Mouse (Mus musculus) forebrain, embryonic 13.5 days (tissue): ENCODE measurements around the gene Prkce. TPM values are rescaled to one million over a fixed set of nuclear protein-coding genes. Genes with fewer than 3 reads are reported as not detected.

Source experiments
- ATAC-seq: fragments of 200-750 bp; cut with Nextera tagmentation; 2 replicates; pipeline ENCODE4 v1.8.0; 2017
- H3K27ac ChIP-seq: fragments of 300-500 bp; sonication (generic); 2 replicates; pipeline ENCODE4 v1.5.1; 2015; ENCODE audit warnings: inconsistent platforms, mild to moderate bottlenecking, moderate library complexity
- H3K27me3 ChIP-seq: fragments of 300-500 bp; sonication (generic); 2 replicates; pipeline ENCODE4 v1.6.1; 2015; ENCODE audit warnings: mild to moderate bottlenecking, inconsistent platforms
- H3K36me3 ChIP-seq: fragments of 300-500 bp; sonication (generic); 2 replicates; pipeline ENCODE4 v1.6.1; 2015; ENCODE audit warnings: mild to moderate bottlenecking, inconsistent platforms; ENCODE audit not compliant: poor library complexity, severe bottlenecking
- H3K4me1 ChIP-seq: fragments of 300-500 bp; sonication (generic); 2 replicates; pipeline ENCODE4 v1.6.1; 2015; ENCODE audit warnings: inconsistent platforms
- H3K4me2 ChIP-seq: fragments of 300-500 bp; sonication (generic); 2 replicates; pipeline ENCODE4 v1.6.1; 2015; ENCODE audit warnings: inconsistent platforms, mild to moderate bottlenecking, moderate library complexity
- H3K4me3 ChIP-seq: fragments of 300-500 bp; sonication (generic); 2 replicates; pipeline ENCODE4 v1.5.1; 2015; ENCODE audit warnings: mild to moderate bottlenecking, inconsistent platforms
- H3K9ac ChIP-seq: fragments of 300-500 bp; sonication (generic); 2 replicates; pipeline ENCODE4 v1.6.1; 2015; ENCODE audit warnings: mild to moderate bottlenecking, inconsistent platforms
- H3K9me3 ChIP-seq: fragments of 300-500 bp; sonication (generic); replicated peaks from 2 replicates; pipeline ENCODE4 v1.6.1; 2016; ENCODE audit warnings: inconsistent platforms
- WGBS: fragments of 180-500 bp; shearing (Covaris S2); methylation state at CpG from one replicate; pipeline ENCODE4 v1.1.7; 2015; 5-methylcytosine and 5-hydroxymethylcytosine counted together
- polyA plus RNA-seq: library from polyadenylated mRNA; unstranded; fragments of >200 nt; fragmentation: Nextera tagmentation; extraction: Ambion mirVana; gene quantifications from 2 replicates; pipeline ENCODE4 v1.2.1, GENCODE M21; 2015

Prkce gene
- polyA plus RNA-seq, 1 experiment from 2014 or later = 10.9 TPM

DNA sequence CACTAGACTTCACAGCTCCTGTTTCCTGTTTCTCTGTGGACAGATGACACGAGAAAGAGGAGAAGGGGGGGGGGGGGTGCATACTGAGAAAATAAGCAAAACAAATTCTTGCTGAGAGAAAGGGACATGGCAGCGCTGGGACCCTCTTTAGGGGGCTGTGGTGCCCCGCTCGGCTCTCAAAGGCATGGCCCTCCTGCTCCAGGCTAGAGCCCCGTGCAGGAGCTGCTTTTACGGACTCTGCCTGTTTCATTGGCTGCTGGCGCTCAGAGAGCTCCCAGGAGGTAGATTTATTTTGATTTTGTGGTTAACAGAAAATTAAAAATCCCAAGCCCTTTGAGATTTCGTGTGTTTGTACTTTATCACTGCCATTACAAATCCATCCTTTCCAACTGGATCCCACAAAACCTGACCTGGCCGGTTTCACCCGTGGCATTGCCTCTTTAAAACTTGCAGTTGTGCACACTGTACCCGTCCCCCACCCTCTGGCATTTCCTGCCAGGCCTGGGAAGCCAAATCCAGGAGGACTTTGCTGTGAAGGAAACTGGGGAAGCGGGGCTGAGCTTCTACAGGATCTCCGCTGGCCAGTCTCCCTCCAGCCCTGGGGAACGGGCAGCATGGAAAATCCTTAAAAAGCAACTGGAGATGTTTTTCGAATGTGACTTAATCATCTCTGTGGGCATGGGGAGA lies 331.9 kb downstream of the Prkce start:
- no peak overlapping the region for H3K9ac ChIP-seq
- H3K4me1 ChIP-seq = no peaks in the 10 kb centered on the region
- no peak for ATAC-seq
- H3K4me3 ChIP-seq = no peak overlapping the region
- H3K27me3 ChIP-seq = no peaks in the 10 kb centered on the region
- 79% methylated on average over 15 of the region's 15 CpGs for WGBS
- no peak overlapping the region for H3K4me2 ChIP-seq
- H3K36me3 ChIP-seq = no peaks in the 10 kb centered on the region
- no peaks in the 10 kb centered on the region for H3K9me3 ChIP-seq
- no peak overlapping the region for H3K27ac ChIP-seq

DNA sequence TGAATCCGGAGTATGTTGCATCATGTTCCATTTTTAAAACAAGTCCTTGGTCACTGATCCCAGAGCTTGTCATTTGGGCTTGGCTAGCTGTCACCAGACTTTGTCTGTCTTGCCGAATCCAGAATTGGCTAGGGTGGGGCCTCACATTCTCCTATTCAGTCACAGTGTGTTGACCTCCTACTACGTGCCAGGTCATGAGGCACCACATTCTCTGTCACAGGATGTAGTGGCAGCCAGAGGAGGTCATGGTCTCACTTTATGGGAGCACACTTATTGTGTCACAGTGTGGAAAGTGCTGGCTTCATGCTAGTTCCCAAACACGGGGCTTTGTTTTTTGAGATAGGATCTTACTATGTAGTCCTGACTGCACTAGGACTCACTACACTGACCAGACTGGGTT lies 333.8 kb downstream of the Prkce start:
- WGBS = 91% methylated on average over 4 of the region's 4 CpGs
- H3K4me3 ChIP-seq = no peak overlapping the region
- no peak overlapping the region for H3K27ac ChIP-seq
- no peak overlapping the region for H3K4me2 ChIP-seq
- no peak overlapping the region for H3K9ac ChIP-seq
- H3K4me1 ChIP-seq = no peaks in the 10 kb centered on the region
- no peaks in the 10 kb centered on the region for H3K36me3 ChIP-seq
- H3K27me3 ChIP-seq = no peaks in the 10 kb centered on the region
- ATAC-seq = no peak
- H3K9me3 ChIP-seq = no peaks in the 10 kb centered on the region

DNA sequence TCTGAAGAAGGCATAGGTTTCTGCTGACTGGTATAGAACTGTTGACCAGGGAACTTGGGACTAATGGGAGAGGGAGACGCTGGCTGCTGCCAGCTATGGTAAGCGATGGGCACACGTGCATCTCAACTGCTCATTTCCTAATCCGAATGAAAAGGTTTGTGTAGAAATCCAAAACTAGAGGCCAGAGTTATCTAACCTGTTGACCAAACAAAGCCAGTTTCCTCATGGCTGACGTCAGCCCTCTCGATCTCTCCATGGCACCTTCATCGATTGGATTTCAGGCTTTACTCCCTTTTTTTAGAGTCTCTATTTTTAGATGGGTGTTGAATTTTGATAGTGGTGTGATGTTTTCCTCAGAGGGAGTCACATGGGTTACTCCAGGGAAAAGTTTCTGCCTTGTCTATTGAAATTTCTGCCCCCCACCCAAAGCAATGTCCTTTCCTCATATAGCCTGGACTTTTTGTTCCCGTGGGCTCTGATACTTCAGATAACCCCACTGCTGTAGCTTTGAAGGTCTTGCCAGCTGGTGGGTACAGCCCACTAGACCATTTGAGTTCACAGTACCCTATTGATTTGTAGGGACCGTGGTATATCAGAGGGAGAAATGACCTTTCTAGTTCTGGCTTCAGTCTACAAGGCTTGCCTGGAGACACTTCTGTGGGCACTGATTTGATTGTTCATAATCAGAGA lies 335.8 kb downstream of the Prkce start:
- 95% methylated on average over 9 of the region's 9 CpGs for WGBS
- ATAC-seq = no peak
- H3K27me3 ChIP-seq = no peaks in the 10 kb centered on the region

DNA sequence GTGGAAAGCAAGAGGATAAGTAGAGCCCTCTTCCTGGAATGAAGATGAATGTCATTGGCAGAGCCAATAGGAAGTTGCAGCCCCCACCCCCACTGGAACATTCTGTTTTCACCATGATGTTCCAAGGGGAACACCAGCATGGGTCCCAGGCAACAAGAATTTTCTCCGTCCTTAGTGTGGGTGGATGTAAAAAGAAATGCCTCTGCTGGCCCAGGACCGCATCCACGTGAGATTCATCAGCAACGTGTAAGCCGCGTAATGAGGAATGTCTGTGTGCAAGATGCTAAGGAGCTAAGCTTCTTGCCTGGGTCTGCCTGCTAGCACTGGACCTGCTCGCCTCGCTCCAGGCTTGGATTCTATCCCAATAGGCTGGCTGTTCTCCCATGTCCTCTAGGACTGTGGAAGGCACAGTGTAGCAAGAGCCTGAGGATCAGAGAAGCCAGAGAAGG lies 337.6 kb downstream of the Prkce start, which contains the start of gene Gm10309:
Gene Gm10309 (minus strand): TSS at position 50 of the 449 bp plus-strand sequence.
- 92% methylated on average over 8 of the region's 8 CpGs for WGBS

More for the DNA sequence above, 335.8 kb downstream of the Prkce start:
- Histone ChIP-seq H3K9me3 (no peaks in the 10 kb centered on the region), H3K9ac (no peak overlapping the region), H3K4me3 (no peak overlapping the region), H3K4me1 (no peaks in the 10 kb centered on the region), H3K27ac (no peak overlapping the region), H3K4me2 (no peak overlapping the region), H3K36me3 (no peaks in the 10 kb centered on the region)

DNA sequence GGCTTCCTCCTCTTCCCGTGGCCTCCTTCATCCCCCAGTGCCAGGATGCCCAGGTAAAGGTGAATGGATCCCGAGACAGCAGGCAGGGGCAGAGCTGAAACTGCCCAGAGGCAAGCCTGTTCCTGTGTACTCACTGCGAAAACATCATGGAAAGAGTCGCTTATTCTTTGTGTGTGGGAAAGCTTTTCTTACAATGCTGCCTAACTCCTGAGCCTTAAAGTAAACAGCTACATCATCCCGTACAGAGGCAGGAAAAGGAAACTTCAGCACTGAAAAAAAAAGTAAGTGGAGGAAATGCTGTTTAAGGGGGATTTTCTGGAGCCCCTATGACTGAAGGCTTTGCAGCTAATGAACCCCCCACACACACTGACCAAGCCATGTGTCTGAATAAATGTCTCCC lies 339.3 kb downstream of the Prkce start:
- no peak overlapping the region for H3K9ac ChIP-seq
- no peak for ATAC-seq
- no peaks in the 10 kb centered on the region for H3K4me1 ChIP-seq
- no peak overlapping the region for H3K27ac ChIP-seq
- H3K4me2 ChIP-seq = no peak overlapping the region
- H3K27me3 ChIP-seq = no peaks in the 10 kb centered on the region
- H3K36me3 ChIP-seq = no peaks in the 10 kb centered on the region
- H3K4me3 ChIP-seq = no peak overlapping the region
- no peaks in the 10 kb centered on the region for H3K9me3 ChIP-seq
- 83% methylated on average over 5 of the region's 5 CpGs for whole genome bisulfite sequencing

More for the DNA sequence above, 337.6 kb downstream of the Prkce start, which contains the start of gene Gm10309:
- Histone ChIP-seq H3K27ac (no peak within 1 kb of the TSS), H3K4me1 (no peaks in the 10 kb centered on the region), H3K4me2 (no peak within 1 kb of the TSS), H3K27me3 (no peaks in the 10 kb centered on the region), H3K9ac (no peak within 1 kb of the TSS), H3K4me3 (no peak within 1 kb of the TSS), H3K9me3 (no peaks in the 10 kb centered on the region), H3K36me3 (no peaks in the 10 kb centered on the region)
- ATAC-seq = no peak

DNA sequence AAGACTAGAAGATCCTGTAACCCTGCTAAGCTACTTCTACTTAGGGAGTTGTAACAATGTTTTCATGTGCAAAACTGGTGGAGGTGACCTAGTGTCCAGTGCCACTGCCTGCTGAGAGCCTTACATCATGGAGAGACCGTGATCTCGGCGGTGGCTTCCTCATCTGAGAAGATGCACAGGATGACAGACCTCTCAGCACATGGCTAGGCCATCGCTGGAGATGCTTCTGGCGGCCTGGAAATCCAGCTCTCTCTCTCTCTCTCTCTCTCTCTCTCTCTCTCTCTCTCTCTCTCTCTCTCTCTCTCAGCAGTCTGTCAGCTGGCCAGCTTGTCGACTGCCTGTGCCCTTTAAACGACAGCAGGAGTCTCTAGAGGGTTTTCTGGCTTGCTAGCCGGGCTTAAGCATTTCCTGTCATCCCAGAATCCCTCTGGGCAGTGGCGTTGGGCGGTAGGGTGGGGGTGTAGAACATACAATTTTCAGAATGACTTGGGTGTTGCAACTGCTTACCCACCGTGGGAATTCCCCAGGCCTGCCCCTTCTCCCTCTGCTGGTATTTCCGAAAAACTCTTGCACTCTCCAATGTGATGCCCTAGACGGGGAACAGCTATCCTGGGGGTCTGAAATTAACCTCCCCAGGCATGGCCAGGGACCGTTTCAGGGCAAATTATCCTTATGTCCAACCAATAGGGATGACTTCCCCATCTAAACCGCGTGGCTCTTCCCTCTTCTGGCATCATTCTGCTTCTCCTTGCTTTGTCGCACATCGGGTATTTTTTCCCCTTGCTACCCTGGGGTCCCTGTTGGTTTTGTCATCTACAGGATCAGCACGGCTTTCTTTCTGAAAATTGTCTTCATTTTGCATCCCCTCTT lies 340.0 kb downstream of the Prkce start:
- Histone ChIP-seq H3K27me3 (no peaks in the 10 kb centered on the region), H3K4me3 (no peak overlapping the region), H3K36me3 (no peaks in the 10 kb centered on the region), H3K9me3 (no peaks in the 10 kb centered on the region), H3K4me2 (no peak overlapping the region), H3K9ac (no peak overlapping the region), H3K4me1 (no peaks in the 10 kb centered on the region), H3K27ac (no peak overlapping the region)
- 79% methylated on average over 19 of the region's 19 CpGs for WGBS
- no peak for ATAC-seq

DNA sequence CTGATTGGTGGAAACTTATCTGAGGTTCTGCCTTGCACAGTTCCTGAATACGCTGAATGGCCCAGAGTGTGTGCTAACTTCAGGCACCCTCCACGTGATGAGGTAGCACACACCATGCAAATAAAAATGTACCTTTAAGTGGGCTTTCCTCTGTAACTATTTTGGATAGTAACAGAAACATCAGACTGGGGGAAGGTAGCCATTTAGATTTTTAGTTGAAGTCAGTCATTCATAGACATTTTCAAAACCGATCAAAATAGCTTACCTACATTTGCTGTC lies 340.6 kb downstream of the Prkce start:
- Histone ChIP-seq H3K9ac (no peak overlapping the region), H3K4me2 (no peak overlapping the region), H3K9me3 (no peaks in the 10 kb centered on the region), H3K4me3 (no peak overlapping the region), H3K4me1 (no peaks in the 10 kb centered on the region), H3K27ac (no peak overlapping the region), H3K36me3 (no peaks in the 10 kb centered on the region), H3K27me3 (no peaks in the 10 kb centered on the region)
- no peak for ATAC-seq
- 91% methylated on average over 3 of the region's 3 CpGs for WGBS

DNA sequence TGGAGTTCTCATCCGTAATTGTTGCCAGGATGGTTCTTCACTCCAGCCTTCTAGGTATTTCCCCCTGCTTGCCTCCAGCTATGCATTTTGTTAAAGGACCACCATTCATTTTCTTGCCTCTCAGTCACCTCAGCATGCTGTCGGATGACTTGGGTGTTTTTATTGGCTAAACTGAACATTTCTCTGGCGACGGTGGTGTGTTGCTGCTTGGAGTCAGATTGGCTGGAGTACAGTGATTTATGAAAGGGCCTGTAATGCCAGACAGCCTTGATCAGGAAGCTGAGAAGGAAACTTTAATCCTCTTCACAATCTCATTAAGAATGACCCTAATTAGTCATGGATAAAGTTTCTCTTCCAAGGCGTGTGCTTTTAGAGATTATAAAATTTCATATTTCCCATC lies 342.3 kb downstream of the Prkce start:
- no peak overlapping the region for H3K9ac ChIP-seq
- ATAC-seq = no peak
- WGBS = 88% methylated on average over 5 of the region's 5 CpGs

DNA sequence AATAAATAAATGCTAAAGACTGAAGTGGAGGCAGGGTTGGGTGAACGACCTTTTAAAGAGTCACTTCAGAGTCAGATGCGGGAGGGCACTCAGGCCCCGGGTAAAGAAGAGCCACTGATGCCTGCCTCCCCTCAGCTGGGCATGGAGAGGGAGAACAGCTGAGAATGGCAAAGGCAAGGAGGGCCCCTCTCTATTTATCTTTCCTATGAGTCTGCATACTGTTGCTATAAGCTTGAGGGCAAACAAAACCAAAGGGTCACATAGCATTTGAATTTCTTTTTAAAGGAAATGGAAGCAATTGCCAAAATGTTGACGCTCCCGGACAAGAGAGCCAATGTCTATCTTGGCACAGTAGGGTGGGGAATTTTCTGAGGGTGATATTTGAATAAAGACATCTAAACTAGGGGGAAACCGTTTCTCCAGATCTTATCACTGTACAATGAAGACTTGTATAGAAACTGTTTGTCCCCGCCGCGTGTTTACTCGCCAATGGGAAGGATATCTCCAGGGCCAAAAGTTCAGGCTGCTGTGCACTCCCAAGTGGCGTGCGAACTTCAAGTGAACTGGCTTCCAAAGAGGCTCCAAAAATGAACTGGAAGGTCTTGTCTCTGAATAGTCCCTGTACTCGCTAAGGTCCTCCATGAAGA lies 347.5 kb downstream of the Prkce start:
- no peaks in the 10 kb centered on the region for H3K9me3 ChIP-seq
- no peaks in the 10 kb centered on the region for H3K4me1 ChIP-seq
- 86% methylated on average over 13 of the region's 13 CpGs for WGBS
- no peaks in the 10 kb centered on the region for H3K36me3 ChIP-seq
- no peak for ATAC-seq
- H3K4me2 ChIP-seq = no peak overlapping the region
- H3K9ac ChIP-seq = no peak overlapping the region
- no peaks in the 10 kb centered on the region for H3K27me3 ChIP-seq
- no peak overlapping the region for H3K27ac ChIP-seq
- H3K4me3 ChIP-seq = no peak overlapping the region

More for the DNA sequence above, 342.3 kb downstream of the Prkce start:
- Histone ChIP-seq H3K36me3 (no peaks in the 10 kb centered on the region), H3K9me3 (no peaks in the 10 kb centered on the region), H3K27ac (no peak overlapping the region), H3K4me1 (no peaks in the 10 kb centered on the region), H3K4me2 (no peak overlapping the region), H3K27me3 (no peaks in the 10 kb centered on the region), H3K4me3 (no peak overlapping the region)

DNA sequence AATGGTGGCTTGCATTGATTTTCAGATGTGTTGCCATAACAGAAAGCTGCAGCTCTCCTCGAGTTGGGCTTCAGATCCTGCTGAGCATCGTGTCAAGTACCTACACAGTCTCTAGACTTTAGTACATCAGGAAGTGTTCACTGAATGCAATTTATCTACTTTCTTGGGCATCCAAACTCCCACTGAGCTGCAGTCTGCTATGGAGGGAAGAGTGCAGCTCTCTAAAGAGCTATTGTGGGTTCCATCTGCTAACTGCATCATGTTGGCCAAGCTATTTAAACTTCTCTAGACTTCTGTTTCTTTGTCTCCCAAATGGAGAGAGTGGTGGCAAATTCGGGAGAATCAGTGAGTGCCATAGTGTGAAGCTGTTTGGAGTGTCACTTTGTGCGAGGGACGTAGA lies 349.0 kb downstream of the Prkce start:
- no peak for ATAC-seq
- Histone ChIP-seq H3K4me3 (no peak overlapping the region), H3K27ac (no peak overlapping the region), H3K27me3 (no peaks in the 10 kb centered on the region), H3K9me3 (no peaks in the 10 kb centered on the region), H3K4me2 (no peak overlapping the region), H3K36me3 (no peaks in the 10 kb centered on the region), H3K4me1 (no peaks in the 10 kb centered on the region), H3K9ac (no peak overlapping the region)
- 87% methylated on average over 5 of the region's 5 CpGs for WGBS

DNA sequence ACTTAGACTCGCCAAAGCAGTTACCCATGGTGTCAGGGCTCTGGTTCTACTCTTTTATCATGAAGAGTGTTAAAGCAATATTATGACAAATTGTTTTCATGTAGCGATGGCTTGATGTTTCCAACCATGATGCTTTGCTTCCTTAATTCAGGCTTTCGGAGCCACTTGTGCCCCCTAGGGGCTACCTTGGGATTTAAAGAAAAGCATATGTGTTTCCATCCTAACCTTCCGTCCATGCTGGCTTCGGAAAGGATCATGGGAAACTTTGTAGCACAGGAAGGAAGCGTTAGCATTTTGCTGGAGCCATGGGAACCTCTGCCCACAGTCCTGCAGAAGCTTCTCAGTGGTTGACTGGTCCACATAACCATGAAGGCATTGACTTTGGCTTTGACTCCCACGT lies 351.0 kb downstream of the Prkce start:
- Histone ChIP-seq H3K9ac (no peak overlapping the region), H3K36me3 (no peaks in the 10 kb centered on the region), H3K4me2 (no peak overlapping the region), H3K27me3 (no peaks in the 10 kb centered on the region), H3K9me3 (no peaks in the 10 kb centered on the region), H3K4me3 (no peak overlapping the region), H3K27ac (no peak overlapping the region), H3K4me1 (no peaks in the 10 kb centered on the region)
- ATAC-seq = no peak
- 87% methylated on average over 7 of the region's 7 CpGs for WGBS

DNA sequence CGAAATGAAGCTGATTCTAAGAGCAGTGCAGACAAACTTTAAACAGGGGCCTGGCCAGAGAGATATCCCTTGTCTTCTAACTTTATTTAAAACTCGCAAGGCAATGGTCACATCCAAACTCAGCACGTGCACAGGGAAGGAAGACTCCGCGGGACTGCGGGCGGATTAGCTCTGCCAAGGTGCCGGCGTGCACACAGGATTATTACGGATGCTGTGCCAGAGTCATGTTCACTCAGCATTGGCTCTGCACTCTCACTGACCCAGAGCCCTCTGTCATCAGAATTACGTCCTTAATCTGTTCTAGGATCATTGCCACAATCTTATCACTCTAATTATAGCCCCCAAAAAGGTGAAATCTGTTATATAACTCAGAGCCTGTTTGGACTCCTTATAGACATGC lies 353.7 kb downstream of the Prkce start:
- no peak for ATAC-seq
- Histone ChIP-seq H3K4me3 (no peak overlapping the region), H3K4me2 (no peak overlapping the region), H3K4me1 (no peaks in the 10 kb centered on the region), H3K27me3 (no peaks in the 10 kb centered on the region), H3K9me3 (no peaks in the 10 kb centered on the region), H3K9ac (no peak overlapping the region), H3K27ac (no peak overlapping the region), H3K36me3 (no peaks in the 10 kb centered on the region)
- WGBS = 89% methylated on average over 11 of the region's 11 CpGs
